Mouse (Mus musculus): ENCODE measurements around the gene Macrod2. TPM values are rescaled to one million over a fixed set of nuclear protein-coding genes. Genes with fewer than 3 reads are reported as not detected.

Gene Macrod2
- polyA plus RNA-seq, 1 experiment from 2014 or later: 31.0 TPM

GRCm38 (mm10) chr2:141830496-141830895 lies 1435.4 kb downstream of the Macrod2 start:
- no peak for ATAC-seq (ENCODE audit: insufficient number of reproducible peaks, low FRiP score, low TSS enrichment, low read depth)
- no peaks in the 10 kb centered on the region for H3K27me3 ChIP-seq
- no peak overlapping the region for H3K9ac ChIP-seq
- H3K4me1 ChIP-seq: 0 out of 2 replicates have a peak, but pooled peaks cover 3% of the 10 kb centered on the region
- H3K36me3 ChIP-seq: no peaks in the 10 kb centered on the region
- H3K4me3 ChIP-seq: no peak overlapping the region
- WGBS: 84% methylated on average over 2 of the region's 2 CpGs
- no peaks in the 10 kb centered on the region for H3K9me3 ChIP-seq
- H3K4me2 ChIP-seq: no peak overlapping the region
- no peak overlapping the region for H3K27ac ChIP-seq

DNA sequence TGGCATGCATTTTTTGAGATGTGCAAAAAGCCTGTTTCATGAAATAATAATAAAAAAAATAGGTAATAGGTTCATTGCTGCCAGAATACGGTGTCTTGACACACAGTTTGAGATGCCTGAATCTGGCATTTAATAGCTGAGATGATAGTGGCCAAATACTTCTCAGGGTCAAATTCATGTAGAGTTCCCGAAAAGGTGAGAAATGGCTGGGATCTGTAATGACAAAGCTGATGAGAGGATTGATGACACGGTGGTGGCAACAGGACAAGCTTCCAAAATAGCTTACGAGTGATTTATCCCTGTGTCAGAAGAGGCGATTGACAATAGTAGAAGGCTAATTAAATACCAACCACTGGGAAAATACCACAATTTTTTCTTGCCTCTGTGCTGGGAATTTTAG lies 1436.4 kb downstream of the Macrod2 start:
- 83% methylated on average over 5 of the region's 5 CpGs for WGBS
- H3K9me3 ChIP-seq: no peaks in the 10 kb centered on the region
- ATAC-seq (ENCODE audit: insufficient number of reproducible peaks, low FRiP score, low TSS enrichment, low read depth): no peak
- H3K4me2 ChIP-seq: no peak overlapping the region
- H3K9ac ChIP-seq: no peak overlapping the region
- H3K27me3 ChIP-seq: no peaks in the 10 kb centered on the region
- H3K4me1 ChIP-seq: no peaks in the 10 kb centered on the region
- no peaks in the 10 kb centered on the region for H3K36me3 ChIP-seq
- no peak overlapping the region for H3K27ac ChIP-seq
- no peak overlapping the region for H3K4me3 ChIP-seq

GRCm38 (mm10) chr2:141834156-141834782 lies 1439.2 kb downstream of the Macrod2 start:
- Histone ChIP-seq H3K4me2 (no peak overlapping the region), H3K9ac (no peak overlapping the region), H3K27me3 (no peaks in the 10 kb centered on the region), H3K4me1 (no peaks in the 10 kb centered on the region), H3K27ac (no peak overlapping the region), H3K4me3 (no peak overlapping the region), H3K36me3 (no peaks in the 10 kb centered on the region), H3K9me3 (no peaks in the 10 kb centered on the region)
- ATAC-seq (ENCODE audit: insufficient number of reproducible peaks, low FRiP score, low TSS enrichment, low read depth): no peak
- 83% methylated on average over 4 of the region's 4 CpGs for WGBS

DNA sequence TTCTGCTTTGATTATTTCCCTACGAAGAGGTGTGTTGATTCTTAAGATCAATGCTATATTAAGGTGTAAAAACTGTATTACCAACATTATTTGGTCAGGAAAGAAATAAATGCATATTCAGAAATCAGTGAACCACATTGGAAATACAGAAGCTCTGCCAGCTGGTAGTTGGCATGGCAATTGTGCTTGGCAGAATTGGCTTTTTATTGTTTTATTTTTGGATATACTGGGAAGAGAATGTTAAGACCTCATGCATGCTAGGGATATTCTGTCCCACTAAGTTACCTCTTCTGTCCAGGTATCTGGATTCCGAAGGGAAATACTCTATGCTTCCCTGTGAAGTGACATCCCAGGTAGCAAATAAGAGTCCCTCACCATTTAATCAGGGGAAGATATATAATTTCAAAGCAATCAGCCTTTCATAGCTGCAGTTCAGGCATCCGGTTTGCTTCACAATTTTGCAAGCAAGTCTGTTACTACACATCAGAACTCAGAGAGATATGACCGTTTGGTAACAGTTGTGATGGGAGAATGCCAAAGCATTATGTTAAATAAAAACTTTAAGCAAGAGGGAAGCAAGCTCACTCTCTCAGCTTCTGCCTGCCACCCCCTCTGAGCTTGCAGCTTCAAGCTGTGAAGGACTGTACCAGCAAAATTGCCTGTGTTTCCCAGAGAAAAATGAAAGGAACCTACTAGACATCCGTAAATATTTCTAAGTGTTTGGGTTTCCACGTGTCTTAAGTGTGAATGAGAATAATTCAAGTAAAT lies 1449.5 kb downstream of the Macrod2 start:
- Histone ChIP-seq H3K36me3 (no peaks in the 10 kb centered on the region), H3K27me3 (no peaks in the 10 kb centered on the region), H3K4me3 (no peak overlapping the region), H3K4me1 (no peaks in the 10 kb centered on the region), H3K27ac (no peak overlapping the region), H3K4me2 (no peak overlapping the region), H3K9me3 (no peaks in the 10 kb centered on the region), H3K9ac (no peak overlapping the region)
- 77% methylated on average over 6 of the region's 6 CpGs for WGBS
- ATAC-seq (ENCODE audit: insufficient number of reproducible peaks, low FRiP score, low TSS enrichment, low read depth): no peak

GRCm38 (mm10) chr2:141859220-141859619 lies 1464.1 kb downstream of the Macrod2 start:
- H3K9ac ChIP-seq: no peak overlapping the region
- H3K4me1 ChIP-seq: no peaks in the 10 kb centered on the region
- no peak overlapping the region for H3K27ac ChIP-seq
- 33% methylated on average over 2 of the region's 2 CpGs for WGBS
- H3K9me3 ChIP-seq: no peaks in the 10 kb centered on the region
- H3K4me2 ChIP-seq: no peak overlapping the region
- no peaks in the 10 kb centered on the region for H3K27me3 ChIP-seq
- H3K4me3 ChIP-seq: no peak overlapping the region
- H3K36me3 ChIP-seq: no peaks in the 10 kb centered on the region
- no peak for ATAC-seq (ENCODE audit: insufficient number of reproducible peaks, low FRiP score, low TSS enrichment, low read depth)

DNA sequence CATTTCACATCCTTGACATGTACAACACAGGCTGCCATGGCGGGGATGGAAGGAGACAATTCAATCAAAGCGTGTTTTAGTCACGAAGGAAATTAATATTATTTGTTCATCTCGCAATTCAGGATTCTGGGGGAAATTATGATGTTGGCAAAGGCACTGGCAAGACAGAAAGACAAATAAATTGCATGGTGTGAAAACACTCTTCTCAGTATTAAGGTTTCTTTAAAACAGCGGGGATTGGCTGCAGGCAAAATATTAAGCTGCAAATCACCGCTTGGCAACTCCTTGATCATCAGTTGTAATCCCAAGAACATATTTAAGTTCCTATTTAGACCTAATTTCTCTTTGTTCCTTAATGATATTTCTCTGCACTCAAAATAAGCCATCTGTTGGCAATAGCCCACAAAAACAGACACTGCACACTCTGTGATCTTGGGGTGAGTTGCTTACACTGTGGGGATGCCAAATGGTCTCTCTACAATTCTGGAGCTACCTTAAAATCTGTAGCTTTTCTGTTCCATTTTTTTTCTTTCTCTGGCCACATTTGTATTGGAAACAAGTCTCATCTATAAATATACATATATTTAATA lies 1466.7 kb downstream of the Macrod2 start:
- Histone ChIP-seq H3K36me3 (no peaks in the 10 kb centered on the region), H3K27ac (no peak overlapping the region), H3K4me2 (no peak overlapping the region), H3K9me3 (no peaks in the 10 kb centered on the region), H3K4me1 (no peaks in the 10 kb centered on the region), H3K4me3 (no peak overlapping the region), H3K27me3 (no peaks in the 10 kb centered on the region), H3K9ac (no peak overlapping the region)
- ATAC-seq (ENCODE audit: insufficient number of reproducible peaks, low FRiP score, low TSS enrichment, low read depth): no peak
- 62% methylated on average over 6 of the region's 6 CpGs for WGBS

DNA sequence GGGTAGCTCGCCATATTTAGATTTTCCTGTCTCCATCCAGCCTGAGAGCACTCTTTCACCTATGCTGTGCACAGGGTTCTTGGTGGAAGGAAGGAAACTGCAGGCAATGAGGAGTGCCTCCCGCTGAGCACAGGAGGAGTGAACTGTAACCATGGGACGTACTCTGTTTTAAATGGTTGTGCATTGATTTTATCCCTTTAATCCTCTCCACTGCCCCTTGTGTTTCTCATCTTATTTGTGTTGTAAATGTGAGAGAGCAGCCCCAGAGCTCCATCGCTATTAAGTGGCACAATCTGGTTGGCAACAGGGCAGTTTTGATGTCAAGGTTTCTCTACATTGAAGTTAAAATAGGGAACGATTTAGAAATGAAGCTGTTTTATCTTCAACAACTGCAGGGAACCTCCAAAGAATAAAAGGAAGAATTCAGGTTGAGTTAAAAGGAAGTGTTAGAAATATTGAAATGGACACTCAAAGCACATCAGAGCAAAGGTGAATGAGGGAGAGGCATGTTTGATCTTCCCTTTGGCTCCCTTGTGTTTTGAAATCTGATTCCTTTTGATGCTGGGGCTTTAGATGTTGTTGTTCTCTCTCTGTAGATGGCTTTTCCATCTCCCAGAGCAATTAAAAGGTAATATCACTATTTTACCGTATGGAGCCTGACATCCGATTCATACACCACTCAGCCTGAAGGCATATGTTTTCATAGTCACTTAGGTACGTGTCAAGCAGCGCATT lies 1467.6 kb downstream of the Macrod2 start:
- no peaks in the 10 kb centered on the region for H3K36me3 ChIP-seq
- H3K4me2 ChIP-seq: no peak overlapping the region
- no peak overlapping the region for H3K27ac ChIP-seq
- no peak for ATAC-seq (ENCODE audit: insufficient number of reproducible peaks, low FRiP score, low TSS enrichment, low read depth)
- WGBS: 47% methylated on average over 9 of the region's 9 CpGs
- H3K9ac ChIP-seq: no peak overlapping the region
- no peaks in the 10 kb centered on the region for H3K4me1 ChIP-seq
- no peak overlapping the region for H3K4me3 ChIP-seq
- no peaks in the 10 kb centered on the region for H3K9me3 ChIP-seq
- H3K27me3 ChIP-seq: no peaks in the 10 kb centered on the region

DNA sequence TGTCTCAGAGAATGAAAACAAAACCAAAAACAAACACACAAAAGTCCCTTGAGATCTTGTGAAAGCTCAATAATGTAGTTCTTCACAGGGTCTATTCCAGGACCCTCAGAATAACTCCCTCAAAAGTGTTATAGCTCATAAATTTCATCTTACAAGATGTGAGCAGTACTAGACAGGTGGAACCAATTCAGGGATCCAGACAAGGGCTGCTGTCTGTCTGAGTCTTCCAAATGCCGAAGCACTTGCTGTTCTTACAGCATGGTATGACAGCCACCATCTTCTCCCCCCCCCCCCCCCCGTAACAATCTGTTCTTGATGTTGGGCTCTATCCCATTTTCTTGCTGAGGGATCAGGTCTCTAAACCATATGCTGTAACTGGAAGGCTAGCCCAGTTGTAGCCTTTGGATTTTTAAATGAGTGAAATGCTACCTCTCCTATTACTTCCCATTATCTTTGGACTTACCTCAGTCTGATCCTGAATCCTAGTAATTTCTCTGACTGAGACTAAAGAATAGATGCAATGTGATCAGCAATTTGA lies 1468.6 kb downstream of the Macrod2 start:
- no peak overlapping the region for H3K4me2 ChIP-seq
- ATAC-seq (ENCODE audit: insufficient number of reproducible peaks, low FRiP score, low TSS enrichment, low read depth): no peak
- no peak overlapping the region for H3K9ac ChIP-seq
- WGBS: 58% methylated on average over 2 of the region's 2 CpGs
- no peaks in the 10 kb centered on the region for H3K9me3 ChIP-seq
- H3K4me1 ChIP-seq: no peaks in the 10 kb centered on the region
- H3K27me3 ChIP-seq: no peaks in the 10 kb centered on the region
- no peaks in the 10 kb centered on the region for H3K36me3 ChIP-seq
- no peak overlapping the region for H3K27ac ChIP-seq
- no peak overlapping the region for H3K4me3 ChIP-seq

GRCm38 (mm10) chr2:141870930-141871329 lies 1475.8 kb downstream of the Macrod2 start:
- Histone ChIP-seq H3K36me3 (no peaks in the 10 kb centered on the region), H3K27ac (no peak overlapping the region), H3K4me3 (no peak overlapping the region), H3K4me1 (no peaks in the 10 kb centered on the region), H3K9ac (no peak overlapping the region), H3K9me3 (no peaks in the 10 kb centered on the region), H3K4me2 (no peak overlapping the region), H3K27me3 (no peaks in the 10 kb centered on the region)
- no peak for ATAC-seq (ENCODE audit: insufficient number of reproducible peaks, low FRiP score, low TSS enrichment, low read depth)
- 70% methylated on average over 4 of the region's 4 CpGs for WGBS

DNA sequence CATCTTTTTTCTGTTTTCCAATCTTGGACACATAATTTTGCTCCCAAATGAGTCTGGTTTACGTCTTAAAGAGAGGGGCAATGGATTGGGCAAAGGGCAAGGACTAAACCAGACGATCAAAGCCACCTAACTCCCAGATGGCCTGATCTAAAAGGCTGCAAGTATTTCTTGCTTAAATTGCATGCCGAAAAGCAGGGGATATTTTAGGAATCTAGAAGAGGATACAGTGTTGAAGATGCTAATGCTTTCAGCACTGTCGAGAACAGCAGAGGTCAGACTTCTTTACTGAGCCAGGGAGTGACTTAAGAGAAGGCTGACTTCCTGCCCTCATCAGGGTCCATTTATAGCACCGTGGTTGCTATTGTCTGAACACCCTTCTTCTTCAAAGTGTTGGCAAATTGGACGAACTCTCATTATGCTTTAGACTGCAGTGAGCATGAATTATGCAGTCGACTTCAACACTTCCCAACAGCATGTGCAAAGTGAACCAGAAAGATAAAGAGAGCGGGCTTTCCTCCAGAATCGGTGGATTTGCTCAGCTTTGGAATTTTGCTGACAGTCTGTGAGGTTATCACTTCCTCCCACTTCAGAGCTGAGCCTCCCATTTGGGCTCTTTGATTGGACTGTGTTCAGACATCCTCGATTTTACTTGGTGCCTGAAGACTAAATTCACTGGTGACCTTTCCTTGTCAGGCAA lies 1481.2 kb downstream of the Macrod2 start:
- Histone ChIP-seq H3K36me3 (no peaks in the 10 kb centered on the region), H3K4me2 (no peak overlapping the region), H3K4me1 (0 out of 2 replicates have a peak, but pooled peaks cover 5% of the 10 kb centered on the region), H3K9ac (no peak overlapping the region), H3K9me3 (no peaks in the 10 kb centered on the region), H3K27me3 (no peaks in the 10 kb centered on the region), H3K4me3 (no peak overlapping the region), H3K27ac (no peak overlapping the region)
- WGBS: 42% methylated on average over 10 of the region's 10 CpGs
- ATAC-seq (ENCODE audit: insufficient number of reproducible peaks, low FRiP score, low TSS enrichment, low read depth): no peak

- ATAC-seq (ENCODE audit: insufficient number of reproducible peaks, low FRiP score, low TSS enrichment, low read depth): no peak
- Histone ChIP-seq H3K4me3 (no peak overlapping the region), H3K27me3 (no peaks in the 10 kb centered on the region), H3K9me3 (no peaks in the 10 kb centered on the region), H3K27ac (no peak overlapping the region), H3K4me2 (no peak overlapping the region), H3K9ac (no peak overlapping the region), H3K4me1 (0 out of 2 replicates have a peak, but pooled peaks cover 5% of the 10 kb centered on the region), H3K36me3 (no peaks in the 10 kb centered on the region)
- WGBS: 81% methylated on average over 2 of the region's 2 CpGs
Measured at GRCm38 (mm10) chr2:141876958-141877357, 1481.8 kb downstream of the Macrod2 start.
